Mouse (Mus musculus) inflammation-experienced regulatory T-cells, adult 6 months (primary cell): ENCODE results near the gene Atf6. TPM values are rescaled to one million over a fixed set of nuclear protein-coding genes. Genes with fewer than 3 reads are reported as not detected.

Experiments
- ATAC-seq: one replicate; pipeline ENCODE4 v1.8.0; 2017
- polyA plus RNA-seq, 3 experiments: library from polyadenylated mRNA; unstranded; fragments of 100-300 nt; shearing (Covaris generic); gene quantifications; one replicate each; pipeline ENCODE4 v1.2.1; 2017

The Atf6 gene
- polyA plus RNA-seq, 3 experiments from 2014 or later, result 7.0 to 10.8 (median 9.6) TPM

GRCm38 (mm10) chr1:170704911-170705594, 162.5 kb downstream of the Atf6 start:
- ATAC-seq, result no peak

- no peak for ATAC-seq
Measured at GRCm38 (mm10) chr1:170704103-170704502, 163.5 kb downstream of the Atf6 start.

- ATAC-seq, result no peak
Measured at GRCm38 (mm10) chr1:170702958-170703357, 164.6 kb downstream of the Atf6 start.

- ATAC-seq, result no peak
Measured at GRCm38 (mm10) chr1:170702263-170702662, 165.3 kb downstream of the Atf6 start.

- ATAC-seq, result no peak
Measured at GRCm38 (mm10) chr1:170701582-170701981, 166.0 kb downstream of the Atf6 start.

- no peak for ATAC-seq
Measured at GRCm38 (mm10) chr1:170701178-170701577, 166.4 kb downstream of the Atf6 start.

- ATAC-seq, result no peak
Measured at GRCm38 (mm10) chr1:170700496-170701027, 167.0 kb downstream of the Atf6 start.

- no peak for ATAC-seq
Measured at GRCm38 (mm10) chr1:170699553-170699952, 168.0 kb downstream of the Atf6 start.

- ATAC-seq, result no peak
Measured at GRCm38 (mm10) chr1:170698771-170699170, 168.8 kb downstream of the Atf6 start.

- ATAC-seq, result no peak
Measured at GRCm38 (mm10) chr1:170697771-170698356, 169.7 kb downstream of the Atf6 start.

- no peak for ATAC-seq
Measured at GRCm38 (mm10) chr1:170696996-170697395, 170.6 kb downstream of the Atf6 start.

GRCm38 (mm10) chr1:170695326-170695725, 172.2 kb downstream of the Atf6 start:
- no peak for ATAC-seq

- no peak for ATAC-seq
Measured at GRCm38 (mm10) chr1:170694821-170695291, 172.7 kb downstream of the Atf6 start.

GRCm38 (mm10) chr1:170691301-170691700, 176.3 kb downstream of the Atf6 start:
- no peak for ATAC-seq

- no peak for ATAC-seq
Measured at GRCm38 (mm10) chr1:170689773-170690172, 177.8 kb downstream of the Atf6 start.

GRCm38 (mm10) chr1:170683863-170684262, 183.7 kb downstream of the Atf6 start:
- ATAC-seq, result no peak

GRCm38 (mm10) chr1:170679624-170680023, 187.9 kb downstream of the Atf6 start:
- no peak for ATAC-seq

GRCm38 (mm10) chr1:170678861-170679260, 188.7 kb downstream of the Atf6 start:
- ATAC-seq, result no peak

- ATAC-seq, result no peak
Measured at GRCm38 (mm10) chr1:170677681-170678080, 189.9 kb downstream of the Atf6 start.

- no peak for ATAC-seq
Measured at GRCm38 (mm10) chr1:170674184-170674775, 193.3 kb downstream of the Atf6 start.

- no peak for ATAC-seq
Measured at GRCm38 (mm10) chr1:170665200-170665599, 202.4 kb downstream of the Atf6 start.

GRCm38 (mm10) chr1:170664620-170665185, 202.9 kb downstream of the Atf6 start:
- ATAC-seq, result no peak

- ATAC-seq, result no peak
Measured at GRCm38 (mm10) chr1:170659260-170659659, 208.3 kb downstream of the Atf6 start.
